Mouse (Mus musculus) spleen, adult 2 months (tissue): ENCODE data around the gene Arhgef19.

ENCODE experiments used
- CTCF ChIP-seq: fragments of 200-500 bp; IDR thresholded peaks from 2 replicates; pipeline ENCODE4 v1.5.1; 2011; ENCODE audit warnings: mild to moderate bottlenecking, inconsistent platforms; ENCODE audit not compliant: insufficient read depth, insufficient read length, insufficient replicate concordance; ENCODE audit errors: extremely low read depth
- POLR2A ChIP-seq: fragments of 200-500 bp; IDR thresholded peaks from 2 replicates; pipeline ENCODE4 v1.6.1; 2011; ENCODE audit warnings: low read depth, low read length, inconsistent platforms

GRCm38 (mm10) chr4:141260007-141260723 is 20.9 kb downstream of the Arhgef19 start:
- TF ChIP-seq CTCF (no peak), POLR2A (no peak)
